Mouse (Mus musculus) neural tube, embryonic 15.5 days (tissue): ENCODE measurements at regions not wholly inside any gene's neighbourhood (a gene's known extent, or its start where the extent isn't known, plus 50 kb on each side); places are given as distances from the start of the nearest gene placed in this dataset.
A peak's percentile ranks its signal among the peaks of the same experiment; 100 is the strongest.

Experiments
- ATAC-seq: fragments of 200-750 bp; cut with Nextera tagmentation; 2 replicates; pipeline ENCODE4 v1.8.0; 2017; ENCODE audit warnings: mild to moderate bottlenecking, moderate TSS enrichment, moderate library complexity; ENCODE audit not compliant: low FRiP score
- H3K27ac ChIP-seq: fragments of 300-500 bp; sonication (generic); replicated peaks from 2 replicates; pipeline ENCODE4 v1.5.1; 2015; ENCODE audit warnings: mild to moderate bottlenecking, inconsistent platforms
- H3K27me3 ChIP-seq: fragments of 300-500 bp; sonication (generic); replicated peaks from 2 replicates; pipeline ENCODE4 v1.6.1; 2015; ENCODE audit warnings: inconsistent platforms
- H3K36me3 ChIP-seq: fragments of 300-500 bp; sonication (generic); 2 replicates; pipeline ENCODE4 v1.6.1; 2015; ENCODE audit warnings: inconsistent platforms
- H3K4me1 ChIP-seq: fragments of 300-500 bp; sonication (generic); 2 replicates; pipeline ENCODE4 v1.6.1; 2015; ENCODE audit warnings: inconsistent platforms
- H3K4me2 ChIP-seq: fragments of 300-500 bp; sonication (generic); 2 replicates; pipeline ENCODE4 v1.6.1; 2015; ENCODE audit warnings: inconsistent platforms, mild to moderate bottlenecking, moderate library complexity
- H3K4me3 ChIP-seq: fragments of 300-500 bp; sonication (generic); replicated peaks from 2 replicates; pipeline ENCODE4 v1.5.1; 2015; ENCODE audit warnings: mild to moderate bottlenecking, inconsistent platforms
- H3K9ac ChIP-seq: fragments of 300-500 bp; sonication (generic); replicated peaks from 2 replicates; pipeline ENCODE4 v1.6.1; 2015; ENCODE audit warnings: mild to moderate bottlenecking, inconsistent platforms
- H3K9me3 ChIP-seq: fragments of 300-500 bp; sonication (generic); replicated peaks from 2 replicates; pipeline ENCODE4 v1.6.1; 2016; ENCODE audit warnings: inconsistent platforms
- WGBS: fragments of 180-500 bp; shearing (Covaris S2); methylation state at CpG from one replicate; pipeline ENCODE4 v1.1.7; 2015; ENCODE audit warnings: mixed read lengths; 5-methylcytosine and 5-hydroxymethylcytosine counted together

DNA sequence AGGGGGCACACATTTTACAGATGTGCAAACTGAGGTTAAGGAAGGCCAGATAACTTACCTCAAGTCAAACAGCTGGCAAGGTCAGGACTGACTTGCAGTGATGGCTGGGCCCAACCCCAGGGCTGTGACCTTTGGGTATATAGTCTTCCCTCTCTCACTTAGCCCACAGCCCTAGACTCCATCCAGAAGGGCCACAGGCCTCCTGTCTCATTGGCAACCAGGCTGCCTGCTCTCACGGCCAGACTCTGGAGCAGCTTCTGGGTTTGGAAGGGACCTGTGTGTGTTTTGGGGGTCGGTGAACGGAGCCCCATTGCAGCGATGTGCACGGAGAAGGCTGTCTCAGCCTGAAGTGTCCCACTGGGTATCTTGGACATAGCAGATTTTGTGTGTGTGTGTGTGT lies 70.2 kb upstream of the Wnt7b start:
- no peak for ATAC-seq
- peak overlapping the region; percentile 100 for H3K27ac ChIP-seq
- peak overlapping the region; percentile 75 for H3K4me2 ChIP-seq
- H3K36me3 ChIP-seq: no peaks in the 10 kb centered on the region
- 40% methylated on average over 5 of the region's 5 CpGs for WGBS
- no peaks in the 10 kb centered on the region for H3K9me3 ChIP-seq
- peak overlapping the region; percentile 43 for H3K4me3 ChIP-seq
- no peaks in the 10 kb centered on the region for H3K27me3 ChIP-seq
- peaks cover 62% of the 10 kb centered on the region for H3K4me1 ChIP-seq
- H3K9ac ChIP-seq: peak overlapping the region; percentile 61

DNA sequence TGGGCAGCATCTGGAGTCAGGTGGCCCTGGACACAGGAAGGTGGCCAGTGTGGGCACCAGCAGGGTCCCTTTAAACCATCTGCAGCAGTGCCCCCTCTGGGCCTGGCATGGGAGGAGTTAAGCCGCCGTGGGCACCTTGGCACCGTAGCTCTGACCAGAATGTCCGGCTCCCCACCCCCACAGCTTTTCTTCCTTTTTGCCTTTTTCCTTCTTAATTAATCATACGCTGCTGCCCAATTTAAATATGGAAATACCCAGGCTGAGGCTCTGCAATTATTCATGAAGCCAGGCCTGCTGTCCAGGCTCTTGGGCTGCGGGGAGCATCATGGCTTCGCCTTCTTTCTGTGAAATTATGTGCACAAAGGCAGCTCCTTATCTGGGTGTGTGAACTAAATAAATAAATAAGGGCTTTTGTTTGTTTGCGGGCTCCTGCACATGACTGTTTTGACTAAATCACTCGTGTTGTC lies 70.6 kb upstream of the Wnt7b start:
- H3K36me3 ChIP-seq: no peaks in the 10 kb centered on the region
- peaks cover 65% of the 10 kb centered on the region for H3K4me1 ChIP-seq
- peak overlapping the region; percentile 100 for H3K27ac ChIP-seq
- H3K27me3 ChIP-seq: no peaks in the 10 kb centered on the region
- H3K9me3 ChIP-seq: no peaks in the 10 kb centered on the region
- peak overlapping the region; percentile 75 for H3K4me2 ChIP-seq
- ATAC-seq: peak; percentile 21
- 6% methylated on average over 9 of the region's 9 CpGs for WGBS
- H3K4me3 ChIP-seq: peak overlapping the region; percentile 43
- peak overlapping the region; percentile 61 for H3K9ac ChIP-seq

DNA sequence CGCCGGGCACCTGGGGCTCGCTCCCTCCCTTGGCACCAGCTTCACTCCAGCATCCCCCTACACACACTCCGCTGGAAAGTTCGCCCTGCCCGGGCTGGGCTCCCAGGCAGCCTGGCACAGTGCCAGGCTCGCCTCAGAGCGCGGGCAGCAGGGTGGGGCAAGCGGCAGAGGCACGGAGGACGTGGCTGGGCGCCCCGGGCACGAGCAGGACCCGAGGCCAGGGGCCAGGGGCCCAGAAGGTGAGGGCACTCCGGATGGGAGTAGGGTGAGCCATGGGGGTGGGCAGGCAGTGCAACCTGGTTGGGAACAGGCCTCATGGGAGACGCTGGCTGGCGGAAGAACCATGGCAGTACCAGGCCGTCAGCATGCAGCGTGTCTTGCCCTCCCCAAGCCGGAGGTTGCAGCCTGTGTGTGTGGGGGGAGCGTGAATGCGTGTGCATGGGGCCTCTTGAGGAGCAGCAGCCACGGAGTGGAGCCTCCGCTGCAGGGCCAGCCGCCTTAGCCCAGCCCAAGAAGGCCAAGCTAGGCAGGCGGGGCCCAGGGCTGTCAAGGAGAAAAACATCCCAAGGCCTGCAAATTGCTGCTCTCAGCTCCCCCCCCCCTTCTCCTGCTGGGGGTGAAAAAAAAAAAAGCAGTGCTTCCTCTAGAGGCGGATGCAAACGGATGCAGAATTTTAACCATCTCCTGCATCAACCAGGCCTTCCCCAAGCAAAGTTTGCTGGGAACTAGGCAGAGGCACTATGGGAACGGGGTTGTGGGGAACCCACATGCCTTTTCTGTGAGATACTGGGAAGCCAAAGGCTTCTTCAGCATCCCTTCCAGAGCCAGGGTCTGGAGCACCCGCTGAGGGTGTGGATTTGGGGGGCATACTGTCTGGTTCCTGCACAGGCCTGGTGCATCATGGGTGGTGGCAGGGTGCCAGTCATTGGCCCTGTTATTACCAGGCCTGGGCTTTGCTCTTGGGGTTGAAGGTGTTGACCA lies 71.4 kb upstream of the Wnt7b start:
- Histone ChIP-seq H3K27me3 (no peaks in the 10 kb centered on the region; the same call in 1 of the 2 replicates), H3K27ac (peak overlapping the region; percentile 100), H3K9ac (peak overlapping the region; percentile 61), H3K9me3 (no peaks in the 10 kb centered on the region), H3K4me2 (peak overlapping the region; percentile 75), H3K4me3 (peak overlapping the region; percentile 43), H3K4me1 (peaks cover 63% of the 10 kb centered on the region), H3K36me3 (no peaks in the 10 kb centered on the region)
- WGBS: 11% methylated on average over 32 of the region's 32 CpGs
- peak; percentile 83 for ATAC-seq

DNA sequence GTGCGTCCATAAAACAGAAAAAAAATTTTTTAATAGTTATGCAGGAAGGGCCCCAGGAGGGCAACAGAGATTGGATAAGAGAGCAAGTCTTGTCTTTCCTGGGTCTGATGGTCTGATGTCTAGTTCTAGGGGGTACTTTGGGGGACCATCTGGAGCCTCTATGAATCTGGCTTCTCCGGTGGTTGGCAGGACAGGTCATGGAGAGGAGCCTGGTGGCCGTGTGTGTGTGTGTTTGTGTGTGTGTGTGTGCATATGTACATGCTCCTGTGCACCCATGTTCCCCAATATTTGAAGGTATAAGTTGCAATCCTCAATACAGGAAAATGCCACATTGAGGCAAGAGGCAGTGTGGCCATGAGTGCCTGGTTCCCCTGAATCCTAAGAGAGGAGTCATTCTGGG lies 72.5 kb upstream of the Wnt7b start:
- H3K27ac ChIP-seq: peak overlapping the region; percentile 100
- peak overlapping the region; percentile 20; the same call in 1 of the 2 replicates for H3K9ac ChIP-seq
- no peaks in the 10 kb centered on the region; the same call in 1 of the 2 replicates for H3K27me3 ChIP-seq
- peak overlapping the region; percentile 8; the same call in 1 of the 2 replicates for H3K4me3 ChIP-seq
- H3K4me1 ChIP-seq: peaks cover 63% of the 10 kb centered on the region
- 55% methylated on average over 3 of the region's 3 CpGs for WGBS
- no peak for ATAC-seq
- no peaks in the 10 kb centered on the region for H3K9me3 ChIP-seq
- no peaks in the 10 kb centered on the region for H3K36me3 ChIP-seq
- H3K4me2 ChIP-seq: peak overlapping the region; percentile 75

DNA sequence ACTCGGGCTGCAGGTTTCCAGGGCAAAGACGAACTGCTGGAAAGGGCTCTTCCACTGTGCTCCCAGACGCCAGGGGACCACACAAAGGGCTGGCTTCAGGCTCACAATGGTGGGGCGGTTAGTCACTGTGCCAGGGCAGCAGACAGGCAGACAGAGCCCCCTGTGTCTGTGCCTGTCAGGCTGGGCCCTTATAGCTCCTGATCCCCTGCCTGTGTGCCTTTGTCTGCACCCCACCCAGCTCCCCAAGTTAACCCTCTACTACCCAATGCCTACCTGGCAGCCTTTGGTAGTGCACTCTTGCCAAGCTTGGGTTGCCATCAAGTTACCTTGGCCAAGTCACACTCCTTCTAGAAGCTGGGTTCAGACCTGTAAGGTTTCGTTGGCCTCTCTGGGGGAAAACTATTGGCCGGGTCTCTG lies 73.5 kb upstream of the Wnt7b start:
- peak overlapping the region; percentile 75 for H3K4me2 ChIP-seq
- 19% methylated on average over 6 of the region's 6 CpGs for WGBS
- H3K4me1 ChIP-seq: peaks cover 65% of the 10 kb centered on the region
- ATAC-seq: peak; percentile 54
- peak overlapping the region; percentile 14 for H3K4me3 ChIP-seq
- H3K27me3 ChIP-seq: peaks cover 3% of the 10 kb centered on the region
- no peaks in the 10 kb centered on the region for H3K9me3 ChIP-seq
- peak overlapping the region; percentile 100 for H3K27ac ChIP-seq
- H3K9ac ChIP-seq: peak overlapping the region; percentile 28; the same call in 1 of the 2 replicates
- no peaks in the 10 kb centered on the region for H3K36me3 ChIP-seq

DNA sequence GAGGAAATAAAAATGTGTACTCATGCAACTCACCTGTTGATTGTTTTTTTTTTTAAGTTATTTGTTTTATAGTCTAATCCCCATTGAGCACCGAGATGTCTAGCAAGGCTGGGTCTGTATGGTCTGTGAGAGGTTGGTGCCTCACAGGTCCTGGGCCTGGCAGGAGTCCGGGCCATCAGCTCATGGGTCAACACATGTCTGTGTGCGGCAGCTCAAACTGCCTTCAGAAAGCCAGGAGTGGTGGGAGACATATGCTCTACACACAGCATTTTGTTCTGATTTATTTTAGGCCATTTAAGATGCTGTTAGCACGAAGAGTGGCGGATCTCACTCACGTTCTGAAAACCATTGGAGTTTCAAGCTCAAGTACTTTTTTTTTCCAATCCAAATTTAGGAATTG lies 74.6 kb upstream of the Wnt7b start:
- WGBS: 56% methylated on average over 6 of the region's 6 CpGs

DNA sequence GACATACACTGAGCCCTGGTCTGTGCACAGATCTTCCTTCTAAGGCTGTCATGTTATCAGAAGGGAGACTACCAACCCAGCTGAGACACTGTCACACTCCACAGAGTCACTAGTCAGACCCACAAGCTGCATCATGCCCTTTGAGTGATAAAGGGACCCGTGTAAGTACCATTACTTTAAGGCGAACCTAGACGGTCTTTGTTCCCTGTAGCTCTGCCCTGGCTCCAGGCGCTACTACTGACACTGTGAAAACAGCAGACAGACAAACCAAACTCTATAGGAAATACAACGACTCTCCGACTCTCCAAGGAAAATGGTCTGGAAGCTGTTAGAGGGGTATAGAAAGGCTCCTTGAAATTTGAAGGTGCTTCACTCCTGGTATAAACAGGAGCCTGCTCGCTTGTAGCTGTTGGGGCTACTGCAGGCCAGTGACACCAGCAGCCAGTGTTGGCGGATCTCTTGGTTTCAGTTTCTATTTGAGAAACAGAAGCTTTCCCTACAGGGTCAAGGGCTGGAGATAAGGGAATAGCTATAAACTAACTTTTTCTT lies 75.2 kb upstream of the Wnt7b start:
- 52% methylated on average over 8 of the region's 8 CpGs for WGBS
- H3K27ac ChIP-seq: peak overlapping the region; percentile 59
- no peaks in the 10 kb centered on the region for H3K9me3 ChIP-seq
- H3K27me3 ChIP-seq: peaks cover 15% of the 10 kb centered on the region
- H3K9ac ChIP-seq: no peak overlapping the region
- peaks cover 54% of the 10 kb centered on the region for H3K4me1 ChIP-seq
- ATAC-seq: no peak
- no peak overlapping the region for H3K4me3 ChIP-seq
- peak overlapping the region; percentile 28 for H3K4me2 ChIP-seq
- 0 out of 2 replicates have a peak, but pooled peaks cover 3% of the 10 kb centered on the region for H3K36me3 ChIP-seq

More for the DNA sequence above, 74.6 kb upstream of the Wnt7b start:
- Histone ChIP-seq H3K27ac (peak overlapping the region; percentile 59), H3K4me1 (peaks cover 61% of the 10 kb centered on the region), H3K4me3 (no peak overlapping the region), H3K36me3 (0 out of 2 replicates have a peak, but pooled peaks cover 3% of the 10 kb centered on the region), H3K9ac (no peak overlapping the region), H3K27me3 (peaks cover 12% of the 10 kb centered on the region), H3K9me3 (no peaks in the 10 kb centered on the region), H3K4me2 (no peak overlapping the region)
- ATAC-seq: no peak

DNA sequence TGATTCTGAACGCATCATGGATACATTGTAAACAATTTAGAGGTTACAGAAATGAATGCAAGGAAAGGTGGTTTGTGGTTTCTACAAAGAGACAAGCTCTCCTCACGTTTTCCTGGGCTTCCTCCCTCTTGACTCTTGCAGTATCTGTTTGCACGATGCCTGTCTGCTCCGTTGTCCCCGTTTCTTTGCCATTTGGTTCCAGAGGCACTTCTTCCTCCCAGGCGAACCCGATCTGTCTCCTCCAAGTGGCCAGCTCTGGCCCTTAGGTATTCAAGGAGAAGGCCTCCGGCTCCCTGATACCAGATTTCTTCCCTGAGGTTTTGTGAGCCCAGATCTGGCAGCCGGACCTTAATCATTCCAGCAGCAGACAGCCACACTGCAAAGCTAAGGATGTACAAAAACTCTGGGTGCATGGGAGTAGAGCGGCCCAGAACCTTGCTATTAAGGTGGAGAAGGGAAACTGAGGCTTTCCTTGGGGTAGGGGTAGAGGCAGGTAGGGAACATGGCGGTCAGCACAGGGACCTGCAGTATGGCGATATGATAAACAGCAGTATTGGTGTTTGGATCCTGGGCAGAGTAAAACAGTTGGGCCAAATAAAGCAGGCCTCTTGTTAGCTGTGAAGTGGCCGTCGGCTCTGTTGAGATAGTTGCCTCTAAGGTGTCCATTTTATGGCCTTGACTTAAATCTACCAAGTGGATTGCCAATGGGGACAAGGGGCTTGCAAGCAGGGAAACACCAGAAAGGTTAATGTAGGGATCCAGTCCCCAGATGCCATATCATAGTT lies 76.0 kb upstream of the Wnt7b start:
- ATAC-seq: no peak
- no peak overlapping the region for H3K27ac ChIP-seq
- no peaks in the 10 kb centered on the region for H3K9me3 ChIP-seq
- H3K4me1 ChIP-seq: peaks cover 46% of the 10 kb centered on the region
- peaks cover 18% of the 10 kb centered on the region for H3K27me3 ChIP-seq
- no peak overlapping the region for H3K4me3 ChIP-seq
- 0 out of 2 replicates have a peak, but pooled peaks cover 3% of the 10 kb centered on the region for H3K36me3 ChIP-seq
- no peak overlapping the region for H3K4me2 ChIP-seq
- no peak overlapping the region for H3K9ac ChIP-seq
- 79% methylated on average over 14 of the region's 14 CpGs for WGBS

DNA sequence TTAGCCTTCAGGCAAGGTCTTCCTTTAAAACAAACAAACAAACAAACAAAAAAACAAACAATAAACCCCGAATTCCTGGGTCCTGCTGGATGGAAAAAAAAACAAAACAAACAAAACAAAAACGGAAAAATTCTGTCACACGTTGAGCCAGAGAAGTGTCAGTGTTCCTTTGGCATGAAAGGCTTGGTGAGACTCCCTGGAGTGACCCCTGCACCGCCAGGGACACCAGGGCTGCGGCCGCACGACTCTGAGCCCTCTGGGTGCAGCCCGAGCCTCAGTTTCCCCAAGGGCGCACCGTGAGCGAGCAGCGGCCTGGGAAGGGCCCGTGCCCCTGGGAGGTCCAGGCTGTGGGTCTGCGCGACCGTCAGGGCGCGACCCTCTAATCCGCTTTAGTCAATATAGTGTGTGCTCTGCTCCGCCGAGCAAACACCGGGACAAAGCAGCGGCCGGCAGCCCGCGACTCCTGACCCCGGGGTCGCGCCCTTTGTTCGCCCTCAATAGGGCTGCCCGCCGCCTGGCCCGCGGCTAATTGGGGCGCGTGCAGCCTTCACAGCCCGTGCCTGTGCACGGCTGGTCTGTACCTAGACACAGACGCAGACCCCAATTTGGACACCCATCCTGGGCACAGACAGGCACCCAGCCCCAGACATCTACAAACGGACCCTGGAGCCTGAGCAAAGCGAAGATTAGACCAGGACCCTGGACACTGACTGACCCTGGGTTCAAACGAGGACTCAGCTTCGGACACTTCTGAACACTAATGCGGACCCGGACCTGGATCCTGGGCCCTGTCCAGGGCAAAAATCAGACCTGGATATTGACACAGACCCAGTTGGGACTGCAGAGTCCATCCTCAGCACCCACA lies 74.0 kb upstream of the Ppara start:
- H3K4me2 ChIP-seq: peak overlapping the region; percentile 37
- no peak for ATAC-seq
- 0 out of 2 replicates have a peak overlapping the region, but pooled peaks have one; percentile 3 for H3K9ac ChIP-seq
- WGBS: 15% methylated on average over 45 of the region's 45 CpGs
- H3K4me1 ChIP-seq: peaks cover 26% of the 10 kb centered on the region
- H3K9me3 ChIP-seq: no peaks in the 10 kb centered on the region
- H3K27me3 ChIP-seq: peaks cover 21% of the 10 kb centered on the region
- H3K4me3 ChIP-seq: peak overlapping the region; percentile 10
- no peak overlapping the region for H3K27ac ChIP-seq
- 0 out of 2 replicates have a peak, but pooled peaks cover 3% of the 10 kb centered on the region for H3K36me3 ChIP-seq

DNA sequence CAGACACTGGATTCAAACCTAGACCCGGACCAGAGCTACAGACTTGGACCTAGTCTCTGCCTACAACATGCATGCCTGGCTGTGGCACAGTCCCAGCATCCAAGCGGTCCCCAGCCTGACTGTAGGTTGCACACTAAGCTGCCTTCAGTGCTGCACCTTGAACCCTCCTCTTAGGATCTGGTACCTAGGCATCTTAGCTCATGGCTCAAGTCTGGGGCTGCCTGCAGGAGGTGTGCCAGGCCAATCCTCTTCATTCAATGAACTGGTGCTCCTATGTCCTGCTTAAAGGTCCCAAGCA lies 73.4 kb upstream of the Ppara start:
- Histone ChIP-seq H3K9me3 (no peaks in the 10 kb centered on the region), H3K4me1 (peaks cover 21% of the 10 kb centered on the region), H3K4me3 (no peak overlapping the region), H3K27ac (no peak overlapping the region), H3K4me2 (no peak overlapping the region), H3K36me3 (0 out of 2 replicates have a peak, but pooled peaks cover 3% of the 10 kb centered on the region), H3K27me3 (peaks cover 21% of the 10 kb centered on the region), H3K9ac (no peak overlapping the region)
- no peak for ATAC-seq
- 80% methylated on average over 2 of the region's 2 CpGs for WGBS
